Mouse (Mus musculus): Measurements from ENCODE around the gene Phox2b.

The Phox2b gene

GRCm38 (mm10) chr5:67098733-67099323 lies at the start of gene Phox2b:
Gene Phox2b (minus strand): TSS chr5:67099301.
- DNase-seq (ENCODE audit: low read depth in 2 of 2, low spot score in 2 of 2), result no peak

- no peak for DNase-seq (ENCODE audit: low read depth in 2 of 2, low spot score in 2 of 2)
Measured at GRCm38 (mm10) chr5:67142622-67143021, 43.5 kb upstream of the Phox2b start.

GRCm38 (mm10) chr5:67139052-67140015 lies 40.2 kb upstream of the Phox2b start:
- DNase-seq (ENCODE audit: low read depth in 2 of 2, low spot score in 2 of 2), result no peak

- no peak for DNase-seq (ENCODE audit: low read depth in 2 of 2, low spot score in 2 of 2)
Measured at GRCm38 (mm10) chr5:67138643-67139042, 39.5 kb upstream of the Phox2b start.

GRCm38 (mm10) chr5:67134698-67135097 lies 35.6 kb upstream of the Phox2b start:
- DNase-seq (ENCODE audit: low read depth in 2 of 2, low spot score in 2 of 2), result no peak

- DNase-seq (ENCODE audit: low read depth in 2 of 2, low spot score in 2 of 2), result no peak
Measured at GRCm38 (mm10) chr5:67131671-67132070, 32.6 kb upstream of the Phox2b start.

- DNase-seq (ENCODE audit: low read depth in 2 of 2, low spot score in 2 of 2), result no peak
Measured at GRCm38 (mm10) chr5:67106261-67106660, 7.2 kb upstream of the Phox2b start.

- DNase-seq (ENCODE audit: low read depth in 2 of 2, low spot score in 2 of 2), result no peak
Measured at GRCm38 (mm10) chr5:67103016-67103415, 3.9 kb upstream of the Phox2b start.

- DNase-seq (ENCODE audit: low read depth in 2 of 2, low spot score in 2 of 2), result no peak
Measured at GRCm38 (mm10) chr5:67101793-67102600, 2.9 kb upstream of the Phox2b start.

GRCm38 (mm10) chr5:67101395-67101760 lies 2.3 kb upstream of the Phox2b start:
- DNase-seq (ENCODE audit: low read depth in 2 of 2, low spot score in 2 of 2), result no peak

- no peak for DNase-seq (ENCODE audit: low read depth in 2 of 2, low spot score in 2 of 2)
Measured at GRCm38 (mm10) chr5:67100564-67101394, 1.7 kb upstream of the Phox2b start.

- no peak for DNase-seq (ENCODE audit: low read depth in 2 of 2, low spot score in 2 of 2)
Measured at GRCm38 (mm10) chr5:67099393-67100271, 531 bp upstream of the Phox2b start.

- no peak for DNase-seq (ENCODE audit: low read depth in 2 of 2, low spot score in 2 of 2)
Measured at GRCm38 (mm10) chr5:67098051-67098732, 909 bp downstream of the Phox2b start.

GRCm38 (mm10) chr5:67097106-67098050 lies 1.7 kb downstream of the Phox2b start:
- DNase-seq (ENCODE audit: low read depth in 2 of 2, low spot score in 2 of 2), result no peak

GRCm38 (mm10) chr5:67096378-67096771 lies 2.7 kb downstream of the Phox2b start:
- DNase-seq (ENCODE audit: low read depth in 2 of 2, low spot score in 2 of 2), result no peak

- DNase-seq (ENCODE audit: low read depth in 2 of 2, low spot score in 2 of 2), result no peak
Measured at GRCm38 (mm10) chr5:67095651-67096377, 3.3 kb downstream of the Phox2b start.

GRCm38 (mm10) chr5:67095153-67095552 lies 3.9 kb downstream of the Phox2b start:
- DNase-seq (ENCODE audit: low read depth in 2 of 2, low spot score in 2 of 2), result no peak
